Mouse (Mus musculus): ENCODE measurements around the gene Hoxd13. TPM values are rescaled to one million over a fixed set of nuclear protein-coding genes. Genes with fewer than 3 reads are reported as not detected.

Hoxd13 gene
- polyA plus RNA-seq, 1 experiment from 2014 or later, result not detected

Small RNA genes within 50 kb of the gene (microRNA-seq; reads per million reads assigned to microRNA genes)
- gene Gm44463, result not detected

Other genes starting within 250 kb of the Hoxd13 start
- gene Lnpk, start 88.9 kb upstream of the Hoxd13 start, polyA plus RNA-seq (2015; fragmentation: Nextera tagmentation; extraction: Ambion mirVana), result 50.1 and 53.4 TPM in 2 replicates
- 0.07 TPM in 1 of 2 replicates, not detected in the other for gene Evx2, start 8.8 kb upstream of the Hoxd13 start, polyA plus RNA-seq (2015; fragmentation: Nextera tagmentation; extraction: Ambion mirVana)
- gene Hoxd12, start 6.7 kb downstream of the Hoxd13 start, polyA plus RNA-seq (2015; fragmentation: Nextera tagmentation; extraction: Ambion mirVana), result not detected in 2 replicates
- gene Hoxd11, start 11.2 kb downstream of the Hoxd13 start, polyA plus RNA-seq (2015; fragmentation: Nextera tagmentation; extraction: Ambion mirVana), result not detected in 2 replicates
- gene Hoxd10, start 23.6 kb downstream of the Hoxd13 start, polyA plus RNA-seq (2015; fragmentation: Nextera tagmentation; extraction: Ambion mirVana), result not detected in 2 replicates
- not detected in 2 replicates for gene Hoxd9, start 29.4 kb downstream of the Hoxd13 start, polyA plus RNA-seq (2015; fragmentation: Nextera tagmentation; extraction: Ambion mirVana)
- not detected in 2 replicates for gene Hoxd8, start 36.3 kb downstream of the Hoxd13 start, polyA plus RNA-seq (2015; fragmentation: Nextera tagmentation; extraction: Ambion mirVana)
- gene Hoxd3, start 43.6 kb downstream of the Hoxd13 start, polyA plus RNA-seq (2015; fragmentation: Nextera tagmentation; extraction: Ambion mirVana), result not detected in 2 replicates
- gene Hoxd4, start 43.6 kb downstream of the Hoxd13 start, polyA plus RNA-seq (2015; fragmentation: Nextera tagmentation; extraction: Ambion mirVana), result not detected in 2 replicates
- not detected in 2 replicates for gene Gm28230, start 58.4 kb downstream of the Hoxd13 start, polyA plus RNA-seq (2015; fragmentation: Nextera tagmentation; extraction: Ambion mirVana)
- not detected in 2 replicates for gene Hoxd1, start 94.7 kb downstream of the Hoxd13 start, polyA plus RNA-seq (2015; fragmentation: Nextera tagmentation; extraction: Ambion mirVana)
- gene Mtx2, start 157.5 kb downstream of the Hoxd13 start, polyA plus RNA-seq (2015; fragmentation: Nextera tagmentation; extraction: Ambion mirVana), result 125 and 135 TPM in 2 replicates